Mouse (Mus musculus): Measurements from ENCODE around the gene Dnal4. TPM values are rescaled to one million over a fixed set of nuclear protein-coding genes. Genes with fewer than 3 reads are reported as not detected.

The Dnal4 gene
- polyA plus RNA-seq, 1 experiment from 2014 or later, result 40.9 TPM

DNA sequence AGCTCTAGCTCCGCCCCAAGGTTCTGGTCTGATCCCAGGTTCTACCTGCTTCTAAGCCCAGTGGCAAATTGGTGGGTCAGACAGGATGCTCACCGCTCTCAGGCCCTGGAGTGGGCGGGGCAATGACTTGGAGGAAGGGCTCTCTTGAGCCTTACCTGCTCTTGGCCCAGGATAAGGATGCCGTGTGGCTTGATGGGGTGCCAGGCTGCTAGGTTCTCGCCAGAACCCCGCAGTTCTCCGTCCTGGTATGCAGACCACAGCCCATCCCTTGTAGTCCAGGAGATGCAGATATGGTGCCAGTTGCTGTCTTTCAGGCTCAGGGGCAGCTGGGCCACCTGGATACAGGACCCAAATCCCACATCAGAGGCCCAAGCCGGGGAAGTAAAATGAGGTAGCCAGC lies 12.5 kb upstream of the Dnal4 start:
- no peak overlapping the region for H3K4me2 ChIP-seq (ENCODE audit: low read length)
- no peaks in the 10 kb centered on the region for H3K9me3 ChIP-seq (ENCODE audit: control insufficient read depth, low read length)
- no peak for ATAC-seq (ENCODE audit: insufficient number of reproducible peaks, insufficient read depth, low FRiP score, low read depth)
- no peaks in the 10 kb centered on the region for H3K36me3 ChIP-seq (ENCODE audit: control insufficient read depth, insufficient read depth, low read length)
- H3K27ac ChIP-seq (replicated peaks in 1 of 2; ENCODE audit: control insufficient read depth in 1 of 2, insufficient read depth in 1 of 2, low read depth in 2 of 2, low read length in 2 of 2), result no peak overlapping the region
- no peak overlapping the region for H3K4me3 ChIP-seq (ENCODE audit: control insufficient read depth in 1 of 2, insufficient read depth in 1 of 2, low read depth in 1 of 2, low read length in 2 of 2)
- no peaks in the 10 kb centered on the region for H3K4me1 ChIP-seq (ENCODE audit: control insufficient read depth in 2 of 2, insufficient read depth in 2 of 2, low read length in 2 of 2)
- no peak overlapping the region for H3K9ac ChIP-seq (ENCODE audit: low read length)
- H3K27me3 ChIP-seq (ENCODE audit: control insufficient read depth, insufficient read depth, low read length), result peaks cover 23% of the 10 kb centered on the region
- 44% methylated on average over 8 of the region's 8 CpGs for WGBS

DNA sequence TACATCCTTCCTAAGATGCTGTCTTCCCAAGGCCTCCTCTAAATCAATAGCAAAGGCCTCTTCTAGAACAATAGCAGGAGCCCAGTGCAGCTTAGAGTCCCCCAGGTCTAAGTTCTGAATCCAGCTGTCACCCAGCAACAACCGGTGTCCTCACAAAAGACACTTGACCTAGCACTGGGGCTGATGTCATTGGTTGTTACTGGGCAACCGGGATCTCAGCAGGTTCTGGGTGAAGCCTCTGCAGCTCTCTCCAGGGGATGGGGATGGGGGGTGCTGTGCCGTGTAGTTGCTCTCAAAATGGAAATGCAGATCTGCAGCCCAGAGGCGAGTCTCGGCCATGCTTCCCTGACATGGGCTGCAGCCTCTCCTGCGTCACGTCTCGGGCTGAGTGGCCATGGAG lies 10.2 kb upstream of the Dnal4 start:
- H3K27ac ChIP-seq (replicated peaks in 1 of 2; ENCODE audit: control insufficient read depth in 1 of 2, insufficient read depth in 1 of 2, low read depth in 2 of 2, low read length in 2 of 2), result no peak overlapping the region
- ATAC-seq (ENCODE audit: insufficient number of reproducible peaks, insufficient read depth, low FRiP score, low read depth), result no peak
- no peak overlapping the region for H3K9ac ChIP-seq (ENCODE audit: low read length)
- 56% methylated on average over 8 of the region's 8 CpGs for WGBS
- no peaks in the 10 kb centered on the region for H3K4me1 ChIP-seq (ENCODE audit: control insufficient read depth in 2 of 2, insufficient read depth in 2 of 2, low read length in 2 of 2)
- peaks cover 18% of the 10 kb centered on the region for H3K27me3 ChIP-seq (ENCODE audit: control insufficient read depth, insufficient read depth, low read length)
- no peak overlapping the region for H3K4me2 ChIP-seq (ENCODE audit: low read length)
- H3K4me3 ChIP-seq (ENCODE audit: control insufficient read depth in 1 of 2, insufficient read depth in 1 of 2, low read depth in 1 of 2, low read length in 2 of 2), result no peak overlapping the region
- no peaks in the 10 kb centered on the region for H3K9me3 ChIP-seq (ENCODE audit: control insufficient read depth, low read length)
- no peaks in the 10 kb centered on the region for H3K36me3 ChIP-seq (ENCODE audit: control insufficient read depth, insufficient read depth, low read length)

DNA sequence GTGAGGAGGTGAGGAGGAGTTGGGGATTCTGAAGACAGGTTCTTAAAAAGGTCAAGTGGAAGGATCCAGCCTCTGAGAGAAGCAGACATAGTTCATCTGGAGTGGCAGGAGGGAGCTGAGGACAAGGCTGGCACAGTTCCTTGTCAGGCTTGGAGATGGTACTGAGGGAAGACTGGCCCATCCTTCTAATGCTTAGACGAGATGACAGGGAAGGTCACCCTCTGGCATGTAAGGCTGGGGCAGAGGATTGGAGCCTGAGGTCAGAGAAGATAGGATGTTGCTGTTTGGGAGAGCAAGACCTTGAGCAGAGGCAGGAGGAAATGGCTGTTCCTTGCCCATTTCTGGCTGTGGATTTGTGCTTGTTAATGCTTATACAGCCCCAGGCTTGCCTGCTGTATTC lies 7.4 kb upstream of the Dnal4 start:
- Histone ChIP-seq H3K9ac (ENCODE audit: low read length) (no peak overlapping the region), H3K36me3 (ENCODE audit: control insufficient read depth, insufficient read depth, low read length) (no peaks in the 10 kb centered on the region), H3K9me3 (ENCODE audit: control insufficient read depth, low read length) (no peaks in the 10 kb centered on the region), H3K4me2 (ENCODE audit: low read length) (no peak overlapping the region), H3K4me3 (ENCODE audit: control insufficient read depth in 1 of 2, insufficient read depth in 1 of 2, low read depth in 1 of 2, low read length in 2 of 2) (no peak overlapping the region), H3K4me1 (ENCODE audit: control insufficient read depth in 2 of 2, insufficient read depth in 2 of 2, low read length in 2 of 2) (no peaks in the 10 kb centered on the region), H3K27me3 (ENCODE audit: control insufficient read depth, insufficient read depth, low read length) (peaks cover 10% of the 10 kb centered on the region; the same call in 1 of the 2 replicates), H3K27ac (replicated peaks in 1 of 2; ENCODE audit: control insufficient read depth in 1 of 2, insufficient read depth in 1 of 2, low read depth in 2 of 2, low read length in 2 of 2) (no peak overlapping the region)
- 40% methylated on average over 1 of the region's 1 CpGs for WGBS
- ATAC-seq (ENCODE audit: insufficient number of reproducible peaks, insufficient read depth, low FRiP score, low read depth), result no peak

DNA sequence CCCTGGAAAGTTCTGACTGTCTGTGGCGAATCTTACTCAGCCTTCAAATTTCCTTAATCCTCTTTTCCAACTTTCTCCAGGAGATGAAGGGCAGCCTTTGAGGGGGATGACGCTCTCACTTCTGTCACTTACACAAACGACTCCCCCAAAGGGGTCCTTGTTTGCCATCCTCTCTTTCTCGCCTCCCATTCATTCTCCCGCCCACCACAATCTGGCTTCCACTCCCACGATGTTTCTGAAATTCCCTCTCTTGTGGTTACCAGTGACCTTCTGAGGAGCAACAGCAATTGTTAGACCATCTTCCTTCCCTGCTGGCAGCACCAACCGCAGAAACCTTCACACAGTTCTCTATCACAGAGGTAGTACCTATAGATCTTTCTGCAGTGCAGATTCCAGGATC lies 2.0 kb downstream of the Dnal4 start:
- no peaks in the 10 kb centered on the region for H3K27me3 ChIP-seq (ENCODE audit: control insufficient read depth, insufficient read depth, low read length)
- WGBS, result 50% methylated on average over 7 of the region's 7 CpGs
- no peak overlapping the region for H3K4me2 ChIP-seq (ENCODE audit: low read length)
- peaks cover 15 to 18% of the 10 kb centered on the region in 2 experiments for H3K4me1 ChIP-seq (ENCODE audit: control insufficient read depth in 2 of 2, insufficient read depth in 2 of 2, low read length in 2 of 2)
- H3K36me3 ChIP-seq (ENCODE audit: control insufficient read depth, insufficient read depth, low read length), result no peaks in the 10 kb centered on the region
- no peak overlapping the region for H3K27ac ChIP-seq (replicated peaks in 1 of 2; ENCODE audit: control insufficient read depth in 1 of 2, insufficient read depth in 1 of 2, low read depth in 2 of 2, low read length in 2 of 2)
- H3K9ac ChIP-seq (ENCODE audit: low read length), result no peak overlapping the region
- no peak overlapping the region for H3K4me3 ChIP-seq (ENCODE audit: control insufficient read depth in 1 of 2, insufficient read depth in 1 of 2, low read depth in 1 of 2, low read length in 2 of 2)
- no peaks in the 10 kb centered on the region for H3K9me3 ChIP-seq (ENCODE audit: control insufficient read depth, low read length)
- no peak for ATAC-seq (ENCODE audit: insufficient number of reproducible peaks, insufficient read depth, low FRiP score, low read depth)

DNA sequence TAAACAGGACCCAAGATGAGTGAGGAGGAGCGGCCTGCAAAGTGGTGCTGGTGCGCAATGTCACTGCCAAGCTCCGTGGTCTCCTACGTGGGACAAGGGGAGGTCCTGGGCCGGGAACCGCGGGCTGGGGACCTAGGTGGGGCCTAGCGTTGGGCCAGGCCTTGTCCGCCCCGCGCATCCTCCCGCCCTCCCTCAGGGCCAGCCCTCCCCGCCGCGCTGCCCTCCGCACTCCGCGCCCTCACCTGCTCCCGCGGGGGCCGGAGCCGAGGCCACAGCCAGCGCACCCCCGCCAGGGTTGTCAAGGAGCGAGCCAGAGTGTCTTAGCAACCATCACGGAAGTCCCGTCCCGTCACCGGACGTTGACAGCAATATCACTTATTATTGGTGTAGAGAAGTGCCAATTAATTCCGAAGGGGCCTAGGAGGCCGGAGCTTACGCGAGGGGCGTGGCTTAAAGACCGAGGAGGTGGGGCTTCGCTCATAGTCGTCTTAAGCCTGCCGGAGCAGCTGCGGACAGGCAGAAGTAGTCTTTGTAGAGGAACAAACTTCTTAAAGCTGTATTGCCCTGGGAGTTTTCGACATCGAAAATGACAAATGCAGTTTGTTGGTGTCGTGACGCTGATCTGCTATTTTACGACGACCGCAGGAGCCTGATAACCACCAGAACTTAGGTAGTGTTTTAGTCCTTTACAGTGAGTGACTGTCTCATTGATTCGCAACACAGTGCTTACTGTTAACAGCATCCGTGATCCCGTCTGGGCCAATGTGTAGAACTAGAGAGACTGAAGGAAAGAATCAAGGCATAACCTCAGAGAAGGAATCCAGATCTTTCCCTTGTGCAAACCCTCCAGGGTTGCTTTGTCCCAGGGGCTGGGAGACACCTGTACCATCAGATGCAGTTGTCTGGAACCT lies 3.3 kb downstream of the Dnal4 start:
- peaks cover 19 to 31% of the 10 kb centered on the region in 2 experiments for H3K4me1 ChIP-seq (ENCODE audit: control insufficient read depth in 2 of 2, insufficient read depth in 2 of 2, low read length in 2 of 2)
- H3K4me2 ChIP-seq (ENCODE audit: low read length), result peak overlapping the region; percentile 85
- peak overlapping the region; percentile 70 to 88 for H3K4me3 ChIP-seq (ENCODE audit: control insufficient read depth in 1 of 2, insufficient read depth in 1 of 2, low read depth in 1 of 2, low read length in 2 of 2)
- H3K36me3 ChIP-seq (ENCODE audit: control insufficient read depth, insufficient read depth, low read length), result no peaks in the 10 kb centered on the region
- under 1% methylated on average over 48 of the region's 50 CpGs for WGBS
- H3K27me3 ChIP-seq (ENCODE audit: control insufficient read depth, insufficient read depth, low read length), result no peaks in the 10 kb centered on the region
- ATAC-seq (ENCODE audit: insufficient number of reproducible peaks, insufficient read depth, low FRiP score, low read depth), result peak; percentile 96
- H3K9ac ChIP-seq (ENCODE audit: low read length), result peak overlapping the region; percentile 90
- H3K9me3 ChIP-seq (ENCODE audit: control insufficient read depth, low read length), result no peaks in the 10 kb centered on the region
- peak overlapping the region; percentile 20 to 70 for H3K27ac ChIP-seq (replicated peaks in 1 of 2; ENCODE audit: control insufficient read depth in 1 of 2, insufficient read depth in 1 of 2, low read depth in 2 of 2, low read length in 2 of 2)

DNA sequence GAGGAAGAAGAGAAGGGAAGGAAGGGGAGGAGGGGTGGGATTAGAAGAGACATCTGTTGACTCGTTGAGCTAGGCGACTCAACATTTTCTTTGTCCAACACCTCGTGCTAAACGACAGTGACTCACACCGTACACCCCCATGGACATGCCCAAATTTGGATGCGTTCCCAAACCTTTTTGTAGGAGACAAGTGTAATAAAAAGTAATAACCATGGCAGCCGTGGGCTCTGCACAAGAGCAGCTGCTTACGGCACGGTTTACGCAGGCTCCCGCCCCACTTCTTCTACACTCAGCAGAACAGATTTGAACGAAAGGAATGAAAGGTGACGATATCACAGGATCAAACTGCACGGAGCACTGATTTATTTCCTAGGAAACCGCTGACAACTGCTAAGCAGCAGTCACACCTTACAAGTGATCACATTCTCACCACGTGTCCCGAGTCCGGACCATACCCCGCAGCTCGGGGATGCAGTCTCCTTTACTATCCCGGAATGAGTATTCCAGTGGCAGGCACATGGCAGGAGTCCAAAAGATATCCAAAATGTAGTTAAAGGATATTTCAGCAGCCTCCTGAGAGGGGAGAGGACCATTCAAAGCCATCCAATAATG lies 6.9 kb downstream of the Dnal4 start:
- Histone ChIP-seq H3K4me3 (ENCODE audit: control insufficient read depth in 1 of 2, insufficient read depth in 1 of 2, low read depth in 1 of 2, low read length in 2 of 2) (no peak overlapping the region), H3K27ac (replicated peaks in 1 of 2; ENCODE audit: control insufficient read depth in 1 of 2, insufficient read depth in 1 of 2, low read depth in 2 of 2, low read length in 2 of 2) (no peak overlapping the region), H3K27me3 (ENCODE audit: control insufficient read depth, insufficient read depth, low read length) (no peaks in the 10 kb centered on the region), H3K4me2 (ENCODE audit: low read length) (peak overlapping the region; percentile 5), H3K9ac (ENCODE audit: low read length) (no peak overlapping the region), H3K9me3 (ENCODE audit: control insufficient read depth, low read length) (no peaks in the 10 kb centered on the region), H3K36me3 (ENCODE audit: control insufficient read depth, insufficient read depth, low read length) (no peaks in the 10 kb centered on the region), H3K4me1 (ENCODE audit: control insufficient read depth in 2 of 2, insufficient read depth in 2 of 2, low read length in 2 of 2) (peaks cover 42 to 65% of the 10 kb centered on the region in 2 experiments)
- WGBS, result 44% methylated on average over 21 of the region's 21 CpGs
- no peak for ATAC-seq (ENCODE audit: insufficient number of reproducible peaks, insufficient read depth, low FRiP score, low read depth)

DNA sequence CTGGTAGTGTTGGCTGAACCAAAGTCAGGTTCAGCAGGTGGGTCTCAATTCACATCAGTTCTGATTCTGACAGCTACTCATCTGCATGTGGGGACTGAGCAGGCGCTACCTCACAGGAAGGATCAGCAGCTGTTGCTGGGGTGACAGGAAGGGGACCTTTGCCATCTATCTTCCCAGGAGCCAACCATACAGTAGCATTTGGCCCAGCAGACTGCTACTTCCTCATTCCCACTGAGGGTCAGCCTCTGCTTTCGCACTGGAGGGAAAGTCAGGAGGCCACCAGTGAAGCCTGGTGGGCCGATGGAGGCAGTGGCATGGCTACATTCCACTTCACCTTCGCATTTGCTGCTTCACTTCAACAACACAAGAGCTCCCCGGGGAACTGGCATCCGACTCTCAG lies 9.3 kb downstream of the Dnal4 start:
- Histone ChIP-seq H3K4me2 (ENCODE audit: low read length) (peak overlapping the region; percentile 43; the same call in 1 of the 2 replicates), H3K9ac (ENCODE audit: low read length) (no peak overlapping the region), H3K27me3 (ENCODE audit: control insufficient read depth, insufficient read depth, low read length) (no peaks in the 10 kb centered on the region), H3K4me1 (ENCODE audit: control insufficient read depth in 2 of 2, insufficient read depth in 2 of 2, low read length in 2 of 2) (peaks cover 36 to 61% of the 10 kb centered on the region in 2 experiments), H3K9me3 (ENCODE audit: control insufficient read depth, low read length) (no peaks in the 10 kb centered on the region), H3K4me3 (ENCODE audit: control insufficient read depth in 1 of 2, insufficient read depth in 1 of 2, low read depth in 1 of 2, low read length in 2 of 2) (no peak overlapping the region), H3K27ac (replicated peaks in 1 of 2; ENCODE audit: control insufficient read depth in 1 of 2, insufficient read depth in 1 of 2, low read depth in 2 of 2, low read length in 2 of 2) (0 out of 4 replicates have a peak overlapping the region, but pooled peaks of 1 of the 2 experiments have one; percentile 68), H3K36me3 (ENCODE audit: control insufficient read depth, insufficient read depth, low read length) (peaks cover 12% of the 10 kb centered on the region)
- no peak for ATAC-seq (ENCODE audit: insufficient number of reproducible peaks, insufficient read depth, low FRiP score, low read depth)
- WGBS, result 62% methylated on average over 6 of the region's 6 CpGs

Data from heart, embryonic 14.5 days (tissue).